Mouse (Mus musculus) liver, embryonic 11.5 days (tissue): Measurements from ENCODE around the gene Rpl10. TPM values are rescaled to one million over a fixed set of nuclear protein-coding genes. Genes with fewer than 3 reads are reported as not detected.

Experiments used
- ATAC-seq: fragments of 200-750 bp; cut with Nextera tagmentation; replicated peaks from 2 replicates; pipeline ENCODE4 v1.8.0; 2017; ENCODE audit warnings: moderate number of reproducible peaks, mild to moderate bottlenecking, moderate TSS enrichment, moderate library complexity; ENCODE audit not compliant: low FRiP score
- DNase-seq: peaks from one replicate; pipeline ENCODE4 v3.0.0-alpha.2; 2017; ENCODE audit warnings: low spot score
- H3K27ac ChIP-seq: fragments of 300-500 bp; sonication (generic); 2 replicates; pipeline ENCODE4 v1.5.1; 2014; ENCODE audit warnings: mild to moderate bottlenecking, low read depth, low read length, control low read depth
- H3K27me3 ChIP-seq: fragments of 300-500 bp; sonication (generic); replicated peaks from 2 replicates; pipeline ENCODE4 v1.6.1; 2014; ENCODE audit warnings: low read length, mixed read lengths; ENCODE audit not compliant: control insufficient read depth, insufficient read depth
- H3K36me3 ChIP-seq: fragments of 300-500 bp; sonication (generic); 2 replicates; pipeline ENCODE4 v1.6.1; 2014; ENCODE audit warnings: mild to moderate bottlenecking, low read length, moderate library complexity, mixed read lengths; ENCODE audit not compliant: control insufficient read depth, insufficient read depth
- H3K4me1 ChIP-seq: fragments of 300-500 bp; sonication (generic); replicated peaks from 2 replicates; pipeline ENCODE4 v1.6.1; 2014; ENCODE audit warnings: low read length, mixed read lengths; ENCODE audit not compliant: control insufficient read depth, insufficient read depth
- H3K4me2 ChIP-seq: fragments of 300-500 bp; sonication (generic); 2 replicates; pipeline ENCODE4 v1.6.1; 2014; ENCODE audit warnings: mild to moderate bottlenecking, control low read depth, moderate library complexity
- H3K4me3 ChIP-seq: fragments of 300-500 bp; sonication (generic); 2 replicates; pipeline ENCODE4 v1.5.1; 2014; ENCODE audit warnings: low read depth, low read length, control low read depth
- H3K9ac ChIP-seq: fragments of 300-500 bp; sonication (generic); 2 replicates; pipeline ENCODE4 v1.6.1; 2014; ENCODE audit warnings: low read depth, low read length, control low read depth
- H3K9me3 ChIP-seq: fragments of 300-500 bp; sonication (generic); 2 replicates; pipeline ENCODE4 v1.6.1; 2016; ENCODE audit warnings: low read length, inconsistent platforms, mixed read lengths; ENCODE audit not compliant: control insufficient read depth
- WGBS: fragments of 180-500 bp; shearing (Covaris S2); extraction: QIAGEN DNeasy Blood & Tissue Kit; methylation state at CpG from one replicate; pipeline ENCODE4 v1.1.7; 2014; 5-methylcytosine and 5-hydroxymethylcytosine counted together
- polyA plus RNA-seq: library from polyadenylated mRNA; unstranded; fragments of >200 nt; fragmentation: Nextera tagmentation; extraction: Ambion mirVana; gene quantifications from 2 replicates; pipeline ENCODE4 v1.2.1, GENCODE M21; 2014

Gene Rpl10
- polyA plus RNA-seq, 1 experiment from 2014 or later = 939 TPM

- Histone ChIP-seq H3K36me3 (no peaks in the 10 kb centered on the region), H3K9me3 (no peaks in the 10 kb centered on the region), H3K4me2 (peak overlapping the region; percentile 87), H3K4me1 (0 out of 2 replicates have a peak, but pooled peaks cover 3% of the 10 kb centered on the region), H3K4me3 (peak overlapping the region; percentile 71), H3K27me3 (no peaks in the 10 kb centered on the region), H3K27ac (peak overlapping the region; percentile 67; the same call in 1 of the 2 replicates), H3K9ac (peak overlapping the region; percentile 73)
- WGBS = 24% methylated on average over 5 of the region's 5 CpGs
- ATAC-seq (0 out of 2 replicates have a peak, but pooled peaks have one; percentile 1), DNase-seq (no peak)
These were observed 12.5 kb downstream of the Rpl10 start for GRCm38 (mm10) chrX:74283092-74283437.

GRCm38 (mm10) chrX:74293431-74293830 is 22.8 kb downstream of the Rpl10 start:
- Histone ChIP-seq H3K27me3 (no peaks in the 10 kb centered on the region), H3K9me3 (no peaks in the 10 kb centered on the region), H3K4me1 (no peaks in the 10 kb centered on the region), H3K27ac (no peak overlapping the region), H3K4me2 (no peak overlapping the region), H3K36me3 (no peaks in the 10 kb centered on the region; the same call in 1 of the 2 replicates), H3K9ac (no peak overlapping the region), H3K4me3 (no peak overlapping the region)
- 61% methylated on average over 4 of the region's 4 CpGs for WGBS
- ATAC-seq (no peak), DNase-seq (no peak)

DNA sequence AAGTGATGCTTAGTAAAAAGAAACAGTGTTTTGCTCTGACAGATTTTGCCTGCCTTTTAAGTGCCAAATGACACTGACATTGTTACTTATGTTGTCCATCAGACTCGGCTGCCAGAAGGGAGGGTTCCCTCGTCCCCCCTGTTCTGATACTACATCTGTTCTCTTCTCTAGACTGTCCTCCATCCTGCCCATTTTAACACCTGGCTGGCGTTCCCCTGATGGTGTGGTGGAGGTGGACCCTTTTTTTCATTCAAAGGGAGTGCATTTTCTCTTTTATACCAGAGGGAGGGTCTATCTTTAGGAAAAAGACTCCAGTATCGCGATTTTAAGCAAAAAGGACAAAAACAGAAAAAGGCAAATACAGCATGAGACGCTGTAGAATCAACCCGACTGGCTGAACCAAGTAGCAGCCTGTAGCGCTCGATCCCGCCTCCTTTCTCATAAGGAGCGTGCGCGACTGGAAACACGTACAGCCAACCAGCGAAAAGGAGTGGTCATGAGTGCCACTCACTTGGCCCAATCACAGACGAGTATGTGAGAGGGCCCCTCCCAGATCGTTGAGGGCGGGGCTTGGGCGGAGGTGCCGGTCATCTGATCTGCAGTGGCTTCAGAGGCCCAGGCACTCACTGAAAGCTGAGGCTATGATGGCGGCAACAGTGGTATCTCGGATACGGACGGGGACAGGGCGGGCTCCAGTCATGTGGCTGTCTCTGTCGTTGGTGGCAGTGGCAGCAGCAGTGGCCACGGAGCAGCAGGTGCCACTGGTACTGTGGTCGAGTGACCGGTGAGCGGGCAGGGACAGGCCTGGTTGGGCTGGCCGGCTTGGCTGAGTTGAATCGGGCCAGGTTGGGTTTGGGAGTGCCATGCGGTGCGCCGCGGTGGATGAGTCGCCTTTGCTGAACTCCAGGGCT is 26.2 kb downstream of the Rpl10 start, which contains the start of gene Atp6ap1:
TSS of gene Atp6ap1 (plus strand) at position 560 of the 911 bp plus-strand sequence.
- H3K36me3 ChIP-seq = peaks cover 8% of the 10 kb centered on the region; the same call in 1 of the 2 replicates
- H3K9ac ChIP-seq = peak within 1 kb of the TSS; percentile 84
- 14% methylated on average over 37 of the region's 37 CpGs for WGBS
- peak within 1 kb of the TSS; percentile 52; the same call in 1 of the 2 replicates for H3K27ac ChIP-seq
- H3K27me3 ChIP-seq = no peaks in the 10 kb centered on the region
- H3K9me3 ChIP-seq = no peaks in the 10 kb centered on the region
- H3K4me3 ChIP-seq = peak within 1 kb of the TSS; percentile 72
- H3K4me2 ChIP-seq = peak within 1 kb of the TSS; percentile 82
- peak; percentile 87 for DNase-seq
- ATAC-seq = peak; percentile 97
- no peaks in the 10 kb centered on the region for H3K4me1 ChIP-seq

DNA sequence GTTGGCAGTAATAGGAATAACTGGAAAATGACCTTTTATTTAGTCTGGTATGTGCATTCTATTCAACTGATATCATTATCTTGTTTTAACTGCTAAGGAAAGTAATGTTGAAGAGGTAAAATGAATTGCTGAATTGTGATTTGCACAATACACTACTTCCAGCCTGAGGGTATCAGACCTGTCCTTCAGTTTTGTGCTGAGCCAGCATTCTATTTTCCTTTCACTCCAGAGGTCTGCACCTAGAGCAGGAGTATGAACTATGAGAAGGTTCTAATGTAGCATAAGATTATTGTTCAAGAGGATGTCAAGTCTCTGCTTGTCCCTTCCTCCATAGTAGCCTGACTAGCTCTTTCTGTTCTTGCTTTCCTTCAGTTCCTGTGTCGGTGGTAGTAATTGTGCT is 27.7 kb downstream of the Rpl10 start:
- Histone ChIP-seq H3K27me3 (no peaks in the 10 kb centered on the region), H3K4me1 (no peaks in the 10 kb centered on the region), H3K4me2 (peak overlapping the region; percentile 29; the same call in 1 of the 2 replicates), H3K4me3 (no peak overlapping the region), H3K9me3 (no peaks in the 10 kb centered on the region), H3K36me3 (peaks cover 17% of the 10 kb centered on the region; the same call in 1 of the 2 replicates), H3K27ac (no peak overlapping the region), H3K9ac (no peak overlapping the region)
- no peak for DNase-seq
- 80% methylated on average over 1 of the region's 1 CpGs for WGBS
- no peak for ATAC-seq

GRCm38 (mm10) chrX:74299721-74300120 is 29.1 kb downstream of the Rpl10 start:
- no peaks in the 10 kb centered on the region for H3K9me3 ChIP-seq
- ATAC-seq (no peak), DNase-seq (no peak)
- H3K4me3 ChIP-seq = no peak overlapping the region
- H3K36me3 ChIP-seq = peaks cover 18% of the 10 kb centered on the region; the same call in 1 of the 2 replicates
- no peak overlapping the region for H3K27ac ChIP-seq
- H3K4me1 ChIP-seq = no peaks in the 10 kb centered on the region
- H3K27me3 ChIP-seq = no peaks in the 10 kb centered on the region
- 66% methylated on average over 3 of the region's 3 CpGs for WGBS
- H3K4me2 ChIP-seq = no peak overlapping the region
- no peak overlapping the region for H3K9ac ChIP-seq

- DNase-seq = peak; percentile 79
- peak; percentile 85 for ATAC-seq
- Histone ChIP-seq H3K27ac (peak within 1 kb of the TSS; percentile 78), H3K9ac (peak within 1 kb of the TSS; percentile 77), H3K4me3 (peak within 1 kb of the TSS; percentile 61), H3K36me3 (peaks cover 23% of the 10 kb centered on the region; the same call in 1 of the 2 replicates), H3K9me3 (no peaks in the 10 kb centered on the region), H3K4me1 (no peaks in the 10 kb centered on the region), H3K4me2 (peak within 1 kb of the TSS; percentile 77), H3K27me3 (no peaks in the 10 kb centered on the region)
- 6% methylated on average over 41 of the region's 41 CpGs for WGBS
These were observed 34.5 kb downstream of the Rpl10 start, which contains the start of gene Gdi1 for GRCm38 (mm10) chrX:74304867-74305700. TSS of gene Gdi1 (plus strand) at chrX:74304998.

- peak within 1 kb of the TSS; percentile 81 for H3K9ac ChIP-seq
- no peaks in the 10 kb centered on the region; the same call in 1 of the 2 replicates for H3K27me3 ChIP-seq
- DNase-seq (peak; percentile 77), ATAC-seq (peak; percentile 94)
- WGBS = 17% methylated on average over 58 of the region's 59 CpGs
- H3K36me3 ChIP-seq = peaks cover 5% of the 10 kb centered on the region; the same call in 1 of the 2 replicates
- H3K27ac ChIP-seq = peak within 1 kb of the TSS; percentile 68
- H3K4me2 ChIP-seq = peak within 1 kb of the TSS; percentile 69
- H3K4me3 ChIP-seq = peak within 1 kb of the TSS; percentile 73
- no peaks in the 10 kb centered on the region for H3K4me1 ChIP-seq
- H3K9me3 ChIP-seq = no peaks in the 10 kb centered on the region
These were observed 42.2 kb downstream of the Rpl10 start, which contains the start of gene Fam50a for GRCm38 (mm10) chrX:74312540-74313464. TSS of gene Fam50a (plus strand) at chrX:74313033.
